Mouse (Mus musculus) heart, embryonic 16.5 days (tissue): ENCODE measurements around the gene Olfr975. TPM values are rescaled to one million over a fixed set of nuclear protein-coding genes. Genes with fewer than 3 reads are reported as not detected.

Source experiments
- ATAC-seq: fragments of 200-750 bp; cut with Nextera tagmentation; replicated peaks from 2 replicates; pipeline ENCODE4 v1.8.0; 2017; ENCODE audit warnings: moderate number of reproducible peaks; ENCODE audit not compliant: insufficient read depth, low FRiP score; ENCODE audit errors: extremely low read depth
- H3K27ac ChIP-seq: fragments of 300-500 bp; sonication (generic); 2 replicates; pipeline ENCODE4 v1.5.1; 2014; ENCODE audit warnings: mild to moderate bottlenecking, low read length, control low read depth, moderate library complexity
- H3K27me3 ChIP-seq: fragments of 300-500 bp; sonication (generic); 2 replicates; pipeline ENCODE4 v1.6.1; 2014; ENCODE audit warnings: low read length, mixed read lengths; ENCODE audit not compliant: control insufficient read depth, insufficient read depth
- H3K36me3 ChIP-seq: fragments of 300-500 bp; sonication (generic); 2 replicates; pipeline ENCODE4 v1.6.1; 2014; ENCODE audit not compliant: control insufficient read depth, insufficient read depth
- H3K4me1 ChIP-seq: fragments of 300-500 bp; sonication (generic); 2 replicates; pipeline ENCODE4 v1.6.1; 2014; ENCODE audit warnings: low read length, mixed read lengths; ENCODE audit not compliant: control insufficient read depth, insufficient read depth
- H3K4me2 ChIP-seq: fragments of 300-500 bp; sonication (generic); 2 replicates; pipeline ENCODE4 v1.6.1; 2014; ENCODE audit warnings: low read depth, mild to moderate bottlenecking, control low read depth, low read length
- H3K4me3 ChIP-seq: fragments of 300-500 bp; sonication (generic); 2 replicates; pipeline ENCODE4 v1.5.1; 2014; ENCODE audit warnings: mild to moderate bottlenecking, control low read depth, low read length
- H3K9ac ChIP-seq: fragments of 300-500 bp; sonication (generic); 2 replicates; pipeline ENCODE4 v1.6.1; 2014; ENCODE audit warnings: low read length, control low read depth
- H3K9me3 ChIP-seq: fragments of 300-500 bp; sonication (generic); replicated peaks from 2 replicates; pipeline ENCODE4 v1.6.1; 2016; ENCODE audit warnings: low read length; ENCODE audit not compliant: control insufficient read depth
- WGBS: fragments of 180-500 bp; shearing (Covaris S2); extraction: QIAGEN DNeasy Blood & Tissue Kit; methylation state at CpG from one replicate; pipeline ENCODE4 v1.1.7; 2014; 5-methylcytosine and 5-hydroxymethylcytosine counted together
- polyA plus RNA-seq: library from polyadenylated mRNA; unstranded; fragments of >200 nt; fragmentation: Nextera tagmentation; extraction: Ambion mirVana; gene quantifications from 2 replicates; pipeline ENCODE4 v1.2.1, GENCODE M21; 2015

Olfr975 gene
- polyA plus RNA-seq, 1 experiment from 2014 or later, result not detected

DNA sequence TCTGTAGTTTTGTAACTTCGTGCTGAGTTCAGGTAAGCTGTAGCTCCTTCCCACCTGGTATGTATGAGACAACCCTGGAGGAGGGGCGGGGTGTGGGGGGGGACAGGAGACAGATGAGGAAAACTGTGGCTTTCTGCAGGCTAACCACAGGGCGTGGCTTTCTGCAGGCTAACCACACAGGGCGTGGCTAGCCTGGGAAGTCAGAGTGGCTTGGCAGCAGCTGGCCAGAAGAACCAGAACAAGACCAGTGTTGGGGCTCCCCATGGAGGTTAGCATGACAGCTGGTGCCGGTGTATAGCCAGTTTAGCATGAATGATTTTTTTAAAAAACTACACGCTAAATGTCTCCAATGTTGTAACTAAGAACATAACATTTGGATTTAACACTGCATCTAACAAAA is 46.7 kb downstream of the Olfr975 start:
- Histone ChIP-seq H3K27me3 (no peaks in the 10 kb centered on the region), H3K36me3 (no peaks in the 10 kb centered on the region), H3K27ac (no peak overlapping the region), H3K4me1 (no peaks in the 10 kb centered on the region), H3K9me3 (no peaks in the 10 kb centered on the region), H3K4me3 (no peak overlapping the region), H3K9ac (no peak overlapping the region), H3K4me2 (no peak overlapping the region)
- ATAC-seq, result no peak
- WGBS, result 66% methylated on average over 6 of the region's 6 CpGs

Other genes with a start within 250 kb of the Olfr975 start
- not detected in 2 replicates for gene Olfr149, start 244.9 kb downstream of the Olfr975 start, polyA plus RNA-seq
- gene Olfr965, start 240.7 kb downstream of the Olfr975 start, polyA plus RNA-seq, result not detected in 2 replicates
- not detected in 2 replicates for gene Olfr150, start 221.1 kb downstream of the Olfr975 start, polyA plus RNA-seq
- not detected in 2 replicates for gene Olfr967, start 205.8 kb downstream of the Olfr975 start, polyA plus RNA-seq
- not detected in 2 replicates for gene Olfr968, start 168.8 kb downstream of the Olfr975 start, polyA plus RNA-seq
- not detected in 2 replicates for gene Olfr969, start 161.1 kb downstream of the Olfr975 start, polyA plus RNA-seq
- not detected in 2 replicates for gene Olfr970, start 143.2 kb downstream of the Olfr975 start, polyA plus RNA-seq
- gene Olfr971, start 115.2 kb downstream of the Olfr975 start, polyA plus RNA-seq, result not detected in 2 replicates
- not detected in 2 replicates for gene Olfr972, start 85.6 kb downstream of the Olfr975 start, polyA plus RNA-seq
- not detected in 2 replicates for gene Olfr229, start 44.7 kb downstream of the Olfr975 start, polyA plus RNA-seq
- not detected in 2 replicates for gene Olfr974, start 14.5 kb downstream of the Olfr975 start, polyA plus RNA-seq
- gene Olfr976, start 9.1 kb upstream of the Olfr975 start, polyA plus RNA-seq, result not detected in 2 replicates
- not detected in 2 replicates for gene Olfr978, start 40.1 kb upstream of the Olfr975 start, polyA plus RNA-seq
- gene Olfr979, start 51.4 kb upstream of the Olfr975 start, polyA plus RNA-seq, result not detected in 2 replicates
- gene Olfr980, start 57.5 kb upstream of the Olfr975 start, polyA plus RNA-seq, result not detected in 2 replicates
- gene Olfr981, start 69.4 kb upstream of the Olfr975 start, polyA plus RNA-seq, result not detected in 2 replicates
- gene Olfr982, start 121.8 kb upstream of the Olfr975 start, polyA plus RNA-seq, result not detected in 2 replicates
- not detected in 2 replicates for gene Olfr983, start 141.5 kb upstream of the Olfr975 start, polyA plus RNA-seq
- not detected in 2 replicates for gene Olfr984, start 162.2 kb upstream of the Olfr975 start, polyA plus RNA-seq
- not detected in 2 replicates for gene Olfr985, start 178.1 kb upstream of the Olfr975 start, polyA plus RNA-seq
- not detected in 2 replicates for gene Tmem225, start 196.1 kb upstream of the Olfr975 start, polyA plus RNA-seq
- not detected in 2 replicates for gene Olfr986, start 228.9 kb upstream of the Olfr975 start, polyA plus RNA-seq
- gene Zfp202, start 240.3 kb upstream of the Olfr975 start, polyA plus RNA-seq, result 3.2 and 3.4 TPM in 2 replicates